Mouse (Mus musculus) thymus, adult 2 months (tissue): ENCODE measurements around the gene Ric1. TPM values are rescaled to one million over a fixed set of nuclear protein-coding genes. Genes with fewer than 3 reads are reported as not detected.
A peak's percentile ranks its signal among the peaks of the same experiment; 100 is the strongest.

Source experiments
- DNase-seq: peaks from one replicate; pipeline ENCODE4 v3.0.0; 2021
- H3K27ac ChIP-seq: fragments of 200-500 bp; 2 replicates; pipeline ENCODE4 v1.5.1; 2012; ENCODE audit warnings: low read length, control low read depth; ENCODE audit not compliant: control insufficient read depth, insufficient read depth
- H3K27me3 ChIP-seq: fragments of 200-500 bp; 2 replicates; pipeline ENCODE4 v1.6.1; 2012; ENCODE audit warnings: mild to moderate bottlenecking, low read length, moderate library complexity, mixed read lengths; ENCODE audit not compliant: control insufficient read depth, insufficient read depth
- H3K36me3 ChIP-seq: fragments of 200-500 bp; 2 replicates; pipeline ENCODE4 v1.6.1; 2012; ENCODE audit warnings: mild to moderate bottlenecking, low read length, moderate library complexity; ENCODE audit not compliant: control insufficient read depth, insufficient read depth
- H3K4me1 ChIP-seq: fragments of 200-500 bp; replicated peaks from 2 replicates; pipeline ENCODE4 v1.6.1; 2012; ENCODE audit warnings: low read length; ENCODE audit not compliant: control insufficient read depth, insufficient read depth
- H3K4me3 ChIP-seq: fragments of 200-500 bp; 2 replicates; pipeline ENCODE4 v1.5.1; 2012; ENCODE audit warnings: mild to moderate bottlenecking, low read length, control low read depth, moderate library complexity; ENCODE audit not compliant: control insufficient read depth, insufficient read depth
- CTCF ChIP-seq: fragments of 200-500 bp; IDR thresholded peaks from 2 replicates; pipeline ENCODE4 v1.5.1; 2012; ENCODE audit warnings: mild to moderate bottlenecking, control low read depth, low read length, moderate library complexity, borderline replicate concordance; ENCODE audit not compliant: control insufficient read depth, poor library complexity, insufficient read depth; ENCODE audit errors: extremely low read depth
- POLR2A ChIP-seq: fragments of 200-500 bp; IDR thresholded peaks from 2 replicates; pipeline ENCODE4 v1.6.1; 2012; ENCODE audit warnings: mild to moderate bottlenecking, low read length, control low read depth, moderate library complexity; ENCODE audit not compliant: control insufficient read depth, poor library complexity, insufficient read depth; ENCODE audit errors: extremely low read depth
- WGBS: fragments of 180-500 bp; shearing (Covaris S2); methylation state at CpG from one replicate; pipeline ENCODE4 v1.1.7; 2018; 5-methylcytosine and 5-hydroxymethylcytosine counted together
- polyA plus RNA-seq: library from polyadenylated mRNA; depleted of rRNA; stranded (reverse); fragments of >200 nt; gene quantifications from 2 replicates; pipeline ENCODE4 v1.2.3, GENCODE M21; 2012; rRNA removed

Ric1 gene
- 19.4 and 21.1 TPM in 2 replicates for polyA plus RNA-seq

GRCm38 (mm10) chr19:29521637-29522435 is at the start of gene Ric1:
Ric1 (plus strand) TSS chr19:29522282.
- H3K27me3 ChIP-seq: no peaks in the 10 kb centered on the region
- peak; percentile 87 for DNase-seq
- peak within 1 kb of the TSS; percentile 78 for H3K4me3 ChIP-seq
- no peaks in the 10 kb centered on the region for H3K36me3 ChIP-seq
- H3K27ac ChIP-seq: no peak within 1 kb of the TSS
- 2% methylated on average over 78 of the region's 80 CpGs for WGBS
- no peaks in the 10 kb centered on the region; the same call in 1 of the 2 replicates for H3K4me1 ChIP-seq
- TF ChIP-seq CTCF: no peak
- TF ChIP-seq POLR2A: peak; percentile 75

DNA sequence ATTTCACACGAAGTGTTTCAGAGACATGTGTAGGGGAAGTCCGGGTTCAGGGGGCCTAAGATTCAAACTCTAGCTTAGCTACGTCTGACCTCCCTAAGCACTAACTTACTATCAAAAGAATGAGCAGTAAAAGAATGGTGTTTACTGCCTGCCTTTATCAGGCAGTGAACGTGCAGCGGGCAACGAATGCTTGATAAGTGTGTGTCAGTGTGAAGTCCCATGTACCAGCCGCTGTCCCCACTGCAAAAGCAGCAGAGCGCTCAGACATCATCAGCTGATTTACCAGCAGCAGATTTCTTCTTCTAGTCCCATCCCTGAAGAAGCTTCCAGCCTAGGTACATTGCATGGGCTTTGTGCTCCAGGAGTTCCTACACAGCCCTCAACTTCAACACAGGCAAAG is 49.7 kb upstream of the Ric1 start:
- Histone ChIP-seq H3K36me3 (no peaks in the 10 kb centered on the region), H3K27me3 (no peaks in the 10 kb centered on the region), H3K4me3 (no peak overlapping the region), H3K27ac (no peak overlapping the region), H3K4me1 (no peaks in the 10 kb centered on the region)
- TF ChIP-seq POLR2A (no peak), CTCF (no peak)
- 95% methylated on average over 8 of the region's 8 CpGs for WGBS
- no peak for DNase-seq

- Histone ChIP-seq H3K4me1 (no peaks in the 10 kb centered on the region), H3K27ac (no peak overlapping the region), H3K36me3 (no peaks in the 10 kb centered on the region), H3K27me3 (no peaks in the 10 kb centered on the region), H3K4me3 (no peak overlapping the region)
- DNase-seq: no peak
- TF ChIP-seq CTCF (no peak), POLR2A (no peak)
- WGBS: 96% methylated on average over 5 of the region's 5 CpGs
Measured at GRCm38 (mm10) chr19:29472946-29473345, 49.1 kb upstream of the Ric1 start.

DNA sequence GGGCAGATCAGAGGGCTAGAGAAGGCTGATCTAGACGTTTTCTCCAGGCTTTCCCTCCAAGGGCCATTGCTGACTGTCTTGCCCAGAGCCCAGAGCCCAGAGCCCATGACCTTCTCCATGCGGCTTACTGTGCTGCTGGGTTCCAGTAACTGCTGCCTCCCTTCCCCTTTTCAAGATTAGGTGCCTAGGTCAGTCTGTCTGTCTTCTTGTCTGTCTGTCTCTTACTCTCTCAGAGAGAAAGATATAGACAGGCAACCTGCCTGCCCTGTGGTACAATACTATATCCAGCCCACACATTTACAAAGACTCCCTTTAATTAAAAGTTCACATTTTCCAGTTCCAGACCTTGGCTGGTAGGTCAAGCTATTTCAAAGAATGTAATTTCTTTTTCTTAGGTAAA is 47.3 kb upstream of the Ric1 start:
- Histone ChIP-seq H3K4me1 (no peaks in the 10 kb centered on the region), H3K4me3 (no peak overlapping the region), H3K27ac (no peak overlapping the region), H3K36me3 (no peaks in the 10 kb centered on the region), H3K27me3 (no peaks in the 10 kb centered on the region)
- no peak for DNase-seq
- no peak for TF ChIP-seq POLR2A
- TF ChIP-seq CTCF: no peak
- 76% methylated on average over 2 of the region's 2 CpGs for WGBS

- whole genome bisulfite sequencing: 75% methylated on average over 4 of the region's 4 CpGs
- TF ChIP-seq POLR2A (no peak), CTCF (no peak)
- no peak overlapping the region for H3K27ac ChIP-seq
- no peak overlapping the region for H3K4me3 ChIP-seq
- no peaks in the 10 kb centered on the region for H3K4me1 ChIP-seq
- H3K27me3 ChIP-seq: no peaks in the 10 kb centered on the region
- no peak for DNase-seq
- no peaks in the 10 kb centered on the region for H3K36me3 ChIP-seq
Measured at GRCm38 (mm10) chr19:29475210-29475620, 46.9 kb upstream of the Ric1 start.

GRCm38 (mm10) chr19:29478598-29478997 is 43.5 kb upstream of the Ric1 start:
- no peak for DNase-seq
- H3K27ac ChIP-seq: no peak overlapping the region
- no peaks in the 10 kb centered on the region for H3K4me1 ChIP-seq
- no peaks in the 10 kb centered on the region for H3K27me3 ChIP-seq
- H3K4me3 ChIP-seq: no peak overlapping the region
- no peak for TF ChIP-seq POLR2A
- no peak for TF ChIP-seq CTCF
- WGBS: 25% methylated on average over 4 of the region's 4 CpGs
- no peaks in the 10 kb centered on the region for H3K36me3 ChIP-seq
